Mouse (Mus musculus) retina, postnatal 1 day (tissue): ENCODE measurements around the gene Mdm2.

Experiments
- DNase-seq: peaks from one replicate; pipeline ENCODE4 v3.0.0-alpha.2; 2012

Mdm2 gene

DNA sequence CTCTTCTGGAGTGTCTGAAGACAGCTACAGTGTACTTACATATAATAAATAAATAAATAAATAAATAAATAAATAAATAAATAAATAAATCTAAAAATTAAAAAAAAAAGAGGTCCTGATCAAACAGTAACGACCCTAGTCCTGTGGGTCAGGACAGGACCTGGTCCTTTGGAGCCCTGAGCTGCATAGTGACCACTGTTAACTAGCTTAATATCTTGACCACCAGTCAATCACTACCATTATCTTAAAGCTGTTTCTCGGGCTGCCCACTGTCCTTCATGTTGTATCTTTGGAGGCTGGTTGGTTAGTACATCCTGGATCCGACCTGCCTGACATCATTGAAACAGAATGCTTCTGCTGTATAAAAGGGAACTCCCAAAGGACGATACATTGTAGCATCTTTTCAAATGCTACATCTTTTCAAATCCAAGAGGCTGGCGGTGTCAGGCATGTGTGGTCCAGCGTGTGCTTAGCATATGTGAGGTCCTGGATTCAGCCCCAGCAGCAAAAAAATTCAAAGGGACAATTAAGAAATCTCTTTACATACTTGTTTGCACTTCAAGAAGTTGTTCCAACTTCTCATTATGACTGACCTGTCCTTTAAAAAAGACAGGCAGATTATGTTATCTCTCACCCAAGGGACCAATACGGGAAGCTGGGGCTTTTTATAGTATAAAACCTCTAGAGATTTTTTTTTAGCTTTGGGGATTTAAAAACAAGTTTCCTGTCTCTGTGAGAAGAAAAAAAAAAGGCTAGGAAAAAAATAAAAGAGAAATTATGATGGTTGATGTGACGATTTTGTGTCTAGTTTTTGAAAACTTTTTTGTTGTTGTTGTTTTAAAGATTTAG lies 57.4 kb downstream of the Mdm2 start:
- no peak for DNase-seq

- DNase-seq: no peak
Measured at GRCm38 (mm10) chr10:117652378-117652774, 58.2 kb downstream of the Mdm2 start.

DNA sequence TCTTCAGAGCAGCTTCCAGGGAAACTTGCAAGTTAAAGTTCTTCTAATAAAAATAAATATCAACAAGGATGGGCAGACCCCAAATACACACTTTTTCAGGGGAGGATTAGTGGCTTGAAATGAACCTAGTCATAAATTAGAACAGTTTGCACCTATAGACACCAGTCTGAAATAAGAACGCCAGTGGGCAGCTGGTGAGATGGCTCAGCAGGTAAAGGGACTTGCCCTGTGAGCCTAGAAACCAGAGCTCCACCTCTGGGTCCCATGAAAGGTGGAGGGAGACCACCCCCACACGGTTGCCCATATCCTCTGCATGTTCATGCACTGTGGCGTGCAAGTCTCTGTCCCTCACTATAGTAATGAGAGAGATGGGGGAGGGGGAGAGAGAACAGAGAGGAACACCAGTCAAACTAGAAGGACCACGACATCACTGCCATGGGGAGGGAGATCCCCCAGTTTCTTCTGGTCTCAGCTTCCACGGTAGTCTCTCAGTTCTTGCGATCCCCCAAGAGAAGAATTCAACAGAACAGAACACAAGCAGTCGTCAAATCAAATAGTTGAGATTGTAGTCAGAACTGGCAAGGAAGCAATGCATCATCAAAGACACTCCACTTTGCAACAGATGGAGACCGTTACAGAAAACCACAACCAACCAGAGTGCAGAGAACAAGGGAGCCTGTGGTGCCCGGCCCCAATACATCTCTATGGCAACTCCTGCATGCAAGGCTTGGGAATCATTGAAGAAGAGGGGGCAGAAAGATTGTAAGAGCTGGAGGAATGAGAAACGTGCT lies 58.8 kb downstream of the Mdm2 start:
- DNase-seq: no peak

- no peak for DNase-seq
Measured at GRCm38 (mm10) chr10:117650725-117651124, 59.8 kb downstream of the Mdm2 start.

DNA sequence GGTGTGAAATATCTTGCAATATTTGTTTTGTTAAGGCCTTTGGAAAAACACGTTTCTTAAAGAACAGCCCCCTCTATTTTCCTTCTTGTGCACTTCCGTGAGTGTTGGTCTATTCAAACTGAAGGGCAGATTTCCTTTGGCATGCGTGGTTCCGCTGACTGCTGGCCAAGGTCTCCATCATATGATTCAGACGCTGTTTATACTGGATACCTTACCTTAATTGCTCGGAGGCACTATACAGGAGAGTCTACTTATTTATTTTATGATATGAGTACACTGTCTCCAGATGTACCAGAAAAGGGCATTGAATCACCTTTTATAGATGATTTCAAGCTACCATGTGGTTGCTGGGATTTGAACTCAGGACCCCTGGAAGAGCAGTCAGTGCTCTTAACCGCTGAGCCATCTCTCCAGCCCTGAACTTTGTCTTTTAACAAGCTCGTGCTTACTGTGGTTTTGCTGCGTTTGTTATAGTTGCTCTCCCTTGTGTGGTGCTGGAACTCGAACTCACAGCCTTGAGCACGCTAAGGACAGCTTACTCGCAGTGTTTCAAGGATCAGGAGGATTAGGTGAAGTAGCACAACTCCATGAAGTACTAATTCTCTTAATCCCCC lies 60.4 kb downstream of the Mdm2 start:
- no peak for DNase-seq

GRCm38 (mm10) chr10:117649292-117650041 lies 61.1 kb downstream of the Mdm2 start:
- no peak for DNase-seq

DNA sequence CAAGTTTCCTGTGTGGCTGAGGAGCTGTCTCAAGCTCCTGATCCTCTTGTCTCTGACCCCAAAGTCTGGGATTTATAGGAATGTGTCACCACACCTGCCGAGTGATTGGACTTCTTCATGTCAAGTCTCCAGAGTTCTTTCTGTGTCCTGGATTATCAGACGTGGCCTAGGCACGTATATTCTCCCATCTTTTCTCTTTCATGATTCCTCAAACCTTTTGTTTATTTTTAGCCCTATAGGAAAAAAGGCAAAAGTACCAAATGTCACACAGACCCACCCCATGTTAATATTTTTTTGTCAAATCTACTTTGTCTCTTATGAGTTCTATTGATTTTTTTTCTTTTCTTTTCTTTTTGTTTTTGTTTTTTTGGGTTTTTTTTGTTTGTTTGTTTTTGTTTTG lies 61.9 kb downstream of the Mdm2 start:
- no peak for DNase-seq

GRCm38 (mm10) chr10:117647964-117648472 lies 62.5 kb downstream of the Mdm2 start:
- DNase-seq: no peak

DNA sequence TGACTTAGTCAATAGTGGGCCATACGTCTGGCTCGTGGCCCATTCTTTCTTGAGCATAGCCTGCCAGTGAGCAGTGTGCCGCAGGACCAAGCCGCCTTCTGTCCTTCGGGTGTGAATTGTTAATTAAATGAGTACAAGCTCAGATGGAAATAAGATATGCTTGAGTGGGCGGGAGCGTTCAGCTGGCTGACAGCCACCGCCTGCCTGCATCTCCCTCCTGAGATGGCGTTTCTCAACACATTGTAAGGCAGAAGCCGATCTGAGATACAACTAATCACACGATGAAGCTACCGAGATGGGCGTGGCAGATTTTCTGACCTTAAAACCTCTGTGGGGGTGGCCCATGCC lies 63.4 kb downstream of the Mdm2 start:
- DNase-seq: peak; percentile 71

DNA sequence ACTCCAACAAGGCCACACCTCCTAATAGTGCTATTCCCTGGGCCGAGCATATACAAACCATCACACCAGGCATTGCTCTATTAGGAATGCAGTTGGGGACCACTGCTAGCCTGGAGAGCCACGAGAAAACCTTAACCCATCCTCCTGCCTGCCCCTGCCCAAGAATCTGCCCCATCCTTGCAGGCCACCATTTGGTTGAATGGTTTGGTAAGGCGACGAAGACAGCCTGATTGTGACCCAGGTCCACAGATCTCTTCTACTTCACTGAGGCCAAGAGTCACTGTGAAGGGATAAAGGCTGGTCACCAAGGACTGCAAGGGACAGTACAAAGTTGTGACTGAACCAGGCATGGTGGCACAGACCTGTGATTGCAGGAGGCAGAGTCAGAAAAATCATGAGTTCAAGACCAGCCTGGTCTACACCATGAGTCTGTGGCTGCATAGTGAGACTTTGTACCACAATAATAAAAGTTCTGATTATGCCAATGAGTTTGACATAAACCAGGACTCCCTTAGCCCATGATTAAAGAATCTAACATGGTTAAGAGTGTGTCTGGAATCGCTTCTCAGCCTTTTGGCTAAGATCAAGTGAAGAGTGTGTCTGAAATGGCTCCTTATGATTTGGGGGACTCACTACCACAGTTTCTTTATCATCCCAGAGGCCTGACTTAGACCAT lies 63.9 kb downstream of the Mdm2 start:
- DNase-seq: no peak

DNA sequence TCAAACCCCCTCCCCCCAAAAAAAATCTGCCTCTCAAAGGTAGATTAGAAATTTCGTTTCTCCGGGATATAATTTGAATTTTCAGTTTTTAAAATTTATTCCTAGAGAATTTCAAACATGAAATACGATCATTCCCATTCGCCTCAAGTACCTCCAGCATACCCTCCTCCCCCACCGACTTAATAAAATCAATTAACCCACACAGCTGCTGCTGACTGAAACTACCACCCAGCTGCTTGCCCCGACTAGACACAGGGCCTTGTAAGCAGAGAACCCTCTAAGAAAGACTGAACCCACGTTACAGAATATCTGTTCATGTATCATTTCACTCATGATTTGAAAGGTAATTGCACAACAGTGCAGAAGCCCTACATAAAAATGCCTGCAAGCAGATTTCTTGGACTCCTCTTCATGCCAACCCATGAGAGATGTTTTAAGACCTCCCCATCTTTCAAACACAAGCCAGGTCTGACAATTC lies 65.0 kb downstream of the Mdm2 start:
- DNase-seq: no peak

DNA sequence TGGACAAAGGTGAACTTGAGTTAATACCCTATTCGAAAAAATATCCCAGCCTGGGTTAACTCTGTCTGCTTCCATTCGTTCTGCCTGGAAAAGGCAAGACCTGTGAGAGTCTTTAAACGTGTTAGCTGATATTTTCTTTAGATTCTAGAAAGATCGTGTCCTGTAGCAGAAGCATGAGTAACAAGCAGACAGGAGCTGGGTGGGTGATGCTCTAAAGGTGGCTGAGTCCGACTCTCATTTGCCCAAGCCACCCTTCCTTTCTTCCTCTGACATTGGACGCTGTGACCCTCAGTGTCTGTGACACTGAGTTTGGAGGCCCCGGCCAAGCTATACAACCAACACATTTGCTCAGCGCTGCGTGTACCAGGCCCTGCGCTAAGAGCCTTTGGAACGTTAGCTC lies 65.7 kb downstream of the Mdm2 start:
- no peak for DNase-seq

DNA sequence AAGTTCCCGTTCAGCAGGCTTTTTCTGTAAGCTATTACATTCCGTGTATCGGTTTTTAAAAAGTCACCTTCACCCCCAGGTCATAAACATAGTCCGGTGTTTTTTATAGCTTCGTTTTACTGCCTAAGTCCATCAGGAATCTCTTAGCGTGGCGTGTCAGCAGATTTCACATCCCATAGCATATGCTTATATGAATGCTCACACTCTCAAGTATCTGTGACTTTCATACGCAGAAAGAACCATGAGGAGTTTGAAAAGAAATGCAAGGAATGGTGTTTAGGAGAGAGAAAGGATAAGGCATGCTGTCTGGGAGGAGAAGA lies 66.2 kb downstream of the Mdm2 start:
- DNase-seq: no peak

DNA sequence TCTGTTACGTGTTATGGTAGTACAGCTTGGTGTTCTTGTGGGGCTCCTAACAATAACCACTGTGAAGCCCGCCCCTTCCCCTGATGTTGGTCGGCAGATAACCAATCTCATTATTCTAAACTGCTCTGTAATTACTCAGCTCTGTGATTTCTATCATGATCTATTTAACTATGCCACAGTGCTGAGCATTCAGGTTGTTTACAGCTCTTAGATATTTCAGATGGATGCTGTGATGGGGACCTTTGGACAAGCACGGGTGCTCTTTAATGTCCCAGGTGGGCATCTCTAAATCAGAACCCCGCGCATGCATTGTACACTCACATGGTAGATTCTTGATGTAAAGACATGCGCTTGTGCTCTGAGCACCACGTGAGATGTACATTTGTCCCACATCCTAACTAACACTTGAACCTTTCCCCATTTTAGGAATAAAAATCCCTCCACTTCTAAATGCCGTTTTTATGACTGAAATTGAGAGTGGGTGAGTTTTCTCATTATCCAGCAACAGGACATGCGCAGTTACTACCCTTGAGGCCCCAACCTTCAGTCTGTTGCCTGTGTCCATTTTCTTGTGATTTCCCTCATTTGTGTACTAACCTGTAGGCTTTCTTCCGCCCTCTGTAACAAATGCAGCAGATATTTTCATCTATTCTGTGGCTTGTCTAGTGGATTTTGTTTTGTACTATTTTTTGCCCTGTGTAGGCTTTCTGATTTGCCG lies 66.7 kb downstream of the Mdm2 start:
- no peak for DNase-seq

DNA sequence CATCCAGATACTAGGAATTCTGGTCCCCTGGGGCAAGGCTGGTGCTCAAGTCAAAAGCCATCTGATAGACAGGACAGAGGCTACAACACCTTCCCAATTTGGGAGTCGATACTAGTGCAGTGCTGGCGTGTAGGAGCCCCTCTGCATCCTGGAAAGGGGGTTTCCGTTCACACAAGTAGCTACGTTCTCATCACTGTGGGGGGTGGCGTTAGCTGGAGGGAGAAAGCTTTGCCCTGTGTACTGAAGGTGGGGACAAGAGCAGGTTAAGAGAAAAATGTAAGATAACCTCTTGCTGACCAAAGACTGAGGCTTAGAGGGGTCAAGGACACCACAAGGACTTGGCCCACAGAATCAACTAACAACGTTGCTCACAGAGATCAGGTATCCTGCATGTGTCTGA lies 67.3 kb downstream of the Mdm2 start:
- DNase-seq: no peak

DNA sequence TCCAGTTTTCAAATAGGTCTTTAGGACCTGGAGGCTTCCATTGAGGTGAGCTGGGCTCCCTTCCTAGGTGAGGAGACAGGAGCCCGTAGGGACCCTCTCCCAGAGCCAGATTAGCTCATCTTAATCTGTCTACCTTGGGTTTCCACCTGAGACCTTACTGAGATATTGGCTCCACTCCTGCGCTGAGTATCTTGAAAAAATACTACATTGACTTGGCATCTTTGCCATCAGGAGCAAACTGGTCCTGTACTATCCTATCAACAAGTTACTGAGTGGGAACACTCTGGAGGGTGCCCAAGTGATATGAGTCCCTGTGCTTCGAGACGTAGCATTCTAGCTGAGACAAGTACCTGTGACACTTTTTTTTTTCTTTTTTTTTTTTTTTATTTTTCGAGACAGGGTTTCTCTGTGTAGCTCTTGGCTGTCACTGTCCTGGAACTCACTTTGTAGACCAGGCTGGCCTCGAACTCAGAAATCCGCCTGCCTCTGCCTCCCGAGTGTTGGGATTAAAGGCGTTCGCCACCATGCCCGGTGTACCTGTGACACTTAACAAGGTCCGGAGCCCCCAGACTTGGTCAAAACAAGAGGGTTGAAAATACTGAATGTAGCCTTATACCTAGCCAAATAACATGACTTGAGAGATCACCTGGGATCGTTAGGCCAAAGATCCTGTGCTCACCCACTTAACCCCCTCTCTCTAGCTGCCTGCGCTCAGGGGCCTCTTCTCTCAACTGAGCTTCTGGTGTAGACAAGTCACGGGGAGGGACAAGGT lies 67.9 kb downstream of the Mdm2 start:
- DNase-seq: no peak

- no peak for DNase-seq
Measured at GRCm38 (mm10) chr10:117642201-117642450, 68.4 kb downstream of the Mdm2 start.

DNA sequence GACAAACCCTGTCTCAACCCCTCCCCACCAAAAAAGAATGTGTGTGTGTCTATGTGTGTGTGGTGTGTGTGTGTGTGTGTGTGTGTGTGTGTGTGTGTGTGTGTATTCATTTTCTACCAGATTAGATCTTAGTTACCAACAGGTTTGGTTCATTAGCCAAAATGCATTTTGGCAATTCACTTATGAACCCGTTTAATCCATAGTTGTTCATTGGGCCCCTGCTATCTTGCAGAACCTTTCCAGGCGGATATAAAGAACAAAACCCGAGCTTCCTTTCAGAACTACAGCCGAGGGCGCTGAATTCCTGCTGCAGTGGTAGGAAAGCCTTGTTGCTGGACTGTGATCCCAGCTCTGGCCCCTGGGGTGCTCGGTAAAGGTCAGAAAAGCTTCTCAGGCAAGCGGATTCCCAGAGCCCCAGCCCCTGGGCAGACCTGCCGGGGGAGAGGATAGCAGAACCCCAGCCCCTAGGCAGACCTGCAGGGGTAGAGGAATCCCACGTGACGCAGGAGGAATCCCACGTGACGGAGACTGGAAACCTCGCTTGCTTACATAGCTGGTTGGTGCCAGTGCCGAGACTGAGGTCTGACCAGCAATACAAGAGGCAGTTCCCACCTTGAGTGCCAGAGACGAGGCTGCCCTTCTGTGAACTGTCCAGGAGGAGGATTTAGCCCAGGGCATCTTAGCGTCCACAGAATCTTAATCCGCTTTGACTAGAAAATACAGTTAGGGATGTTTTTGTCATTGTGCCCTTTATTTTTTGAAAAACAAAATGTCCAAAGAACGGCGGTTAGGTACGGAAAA lies 69.0 kb downstream of the Mdm2 start:
- DNase-seq: peak; percentile 38

DNA sequence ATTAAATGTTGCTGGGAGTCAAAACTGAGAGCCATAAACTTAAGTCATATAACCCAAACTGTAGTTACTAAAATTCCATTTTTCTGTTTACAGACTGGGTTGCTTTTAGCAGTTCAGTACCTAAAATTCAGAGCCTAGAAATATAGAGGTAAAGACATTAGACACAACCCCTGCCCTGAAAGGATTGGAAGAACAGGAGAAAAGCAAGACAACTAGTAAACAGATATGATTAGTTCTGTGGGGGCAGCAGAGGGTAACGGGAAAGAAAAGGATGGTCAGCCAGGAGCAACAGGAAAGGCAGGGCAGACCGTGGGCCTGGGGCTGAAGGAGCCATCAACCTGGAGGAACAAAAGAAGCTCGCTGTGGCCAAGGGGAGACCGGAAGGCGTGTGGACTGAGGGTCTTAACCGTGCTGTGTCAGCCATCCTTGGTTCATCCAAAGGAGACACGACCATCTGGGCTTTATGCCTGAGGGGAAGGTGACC lies 69.9 kb downstream of the Mdm2 start:
- DNase-seq: no peak
